Mouse (Mus musculus) cerebellum, adult (tissue): ENCODE measurements around the gene A730061H03Rik.

ENCODE experiments used
- ATAC-seq: cut with Nextera tagmentation; 2 replicates; pipeline ENCODE4 v1.9.2; 2017; ENCODE audit warnings: mild to moderate bottlenecking, moderate library complexity, mixed read lengths; ENCODE audit not compliant: insufficient number of reproducible peaks, low FRiP score, low TSS enrichment

Gene A730061H03Rik

GRCm38 (mm10) chr14:55554635-55555034 lies 5.6 kb downstream of the A730061H03Rik start:
- no peak for ATAC-seq

- no peak for ATAC-seq
These were observed 8.4 kb downstream of the A730061H03Rik start for GRCm38 (mm10) chr14:55551794-55552193.

GRCm38 (mm10) chr14:55551347-55551746 lies 8.9 kb downstream of the A730061H03Rik start:
- ATAC-seq = no peak

- no peak for ATAC-seq
These were observed 10.0 kb downstream of the A730061H03Rik start for GRCm38 (mm10) chr14:55550191-55550590.

- no peak for ATAC-seq
These were observed 15.9 kb downstream of the A730061H03Rik start for GRCm38 (mm10) chr14:55544334-55544733.

- no peak for ATAC-seq
These were observed 17.9 kb downstream of the A730061H03Rik start for GRCm38 (mm10) chr14:55542268-55542667.

- 0 out of 2 replicates have a peak, but pooled peaks have one; percentile 13 for ATAC-seq
These were observed 19.4 kb downstream of the A730061H03Rik start for GRCm38 (mm10) chr14:55540787-55541321.

- ATAC-seq = peak; percentile 93
These were observed 20.0 kb downstream of the A730061H03Rik start, which contains the start of gene Pck2 for GRCm38 (mm10) chr14:55540067-55540786. TSS of gene Pck2 (plus strand) at chr14:55540266.

GRCm38 (mm10) chr14:55536116-55536745 lies 24.0 kb downstream of the A730061H03Rik start:
- no peak for ATAC-seq

- ATAC-seq = no peak
These were observed 32.3 kb downstream of the A730061H03Rik start for GRCm38 (mm10) chr14:55527940-55528339.

- ATAC-seq = no peak
These were observed 33.5 kb downstream of the A730061H03Rik start for GRCm38 (mm10) chr14:55526674-55527073.

GRCm38 (mm10) chr14:55524785-55525184 lies 35.4 kb downstream of the A730061H03Rik start, which contains the start of gene Nrl:
TSS of gene Nrl (minus strand) at chr14:55524981.
- no peak for ATAC-seq

GRCm38 (mm10) chr14:55524062-55524461 lies 36.1 kb downstream of the A730061H03Rik start:
- no peak for ATAC-seq

GRCm38 (mm10) chr14:55520451-55521361 lies 39.5 kb downstream of the A730061H03Rik start:
- ATAC-seq = peak; percentile 37; the same call in 1 of the 2 replicates

GRCm38 (mm10) chr14:55519604-55520003 lies 40.6 kb downstream of the A730061H03Rik start:
- ATAC-seq = no peak

GRCm38 (mm10) chr14:55518897-55519296 lies 41.3 kb downstream of the A730061H03Rik start:
- ATAC-seq = no peak

GRCm38 (mm10) chr14:55515846-55516245 lies 44.4 kb downstream of the A730061H03Rik start:
- ATAC-seq = no peak

GRCm38 (mm10) chr14:55513927-55514326 lies 46.3 kb downstream of the A730061H03Rik start:
- no peak for ATAC-seq

GRCm38 (mm10) chr14:55511037-55511436 lies 49.2 kb downstream of the A730061H03Rik start:
- ATAC-seq = no peak

GRCm38 (mm10) chr14:55510125-55510731 lies 50.0 kb downstream of the A730061H03Rik start, which contains the start of gene Cpne6:
TSS of gene Cpne6 (plus strand) at chr14:55510445.
- no peak for ATAC-seq
